Mouse (Mus musculus) MEL (cell line): ENCODE measurements around the gene Macf1.

Source experiments
- E2F4 ChIP-seq: IDR thresholded peaks from 2 replicates; pipeline ENCODE4 v1.6.1; 2011; ENCODE audit warnings: low read depth, low read length, improper control_type of control experiment, borderline replicate concordance
- EP300 ChIP-seq, 2 experiments: IDR thresholded peaks; 2 replicates each; pipeline ENCODE4 v1.6.1; 2011; ENCODE audit warnings: improper control_type of control experiment in 2 of 2, low read length in 2 of 2, low read depth in 1 of 2, mild to moderate bottlenecking in 1 of 2
- GABPA ChIP-seq: IDR thresholded peaks from 2 replicates; pipeline ENCODE4 v1.6.1; 2012; ENCODE audit warnings: low read depth, mild to moderate bottlenecking, inconsistent platforms, low read length, improper control_type of control experiment, moderate library complexity
- GATA1 ChIP-seq: IDR thresholded peaks from 2 replicates; pipeline ENCODE4 v1.6.1; 2011; ENCODE audit warnings: low read depth, low read length, improper control_type of control experiment
- MAZ ChIP-seq: IDR thresholded peaks from 2 replicates; pipeline ENCODE4 v1.6.1; 2012; ENCODE audit warnings: low read depth, mild to moderate bottlenecking, inconsistent platforms, low read length, improper control_type of control experiment
- POLR2A ChIP-seq, 2 experiments: IDR thresholded peaks; 2 replicates each; pipeline ENCODE4 v1.6.1; 2011 to 2012; ENCODE audit warnings: low read length in 2 of 2, mild to moderate bottlenecking in 2 of 2, control low read depth in 1 of 2, improper control_type of control experiment in 1 of 2, low read depth in 1 of 2, moderate library complexity in 1 of 2; ENCODE audit not compliant: control insufficient read depth in 1 of 2, insufficient read depth in 1 of 2, poor library complexity in 1 of 2
- SMC3 ChIP-seq: IDR thresholded peaks from 2 replicates; pipeline ENCODE4 v1.6.1; 2011; ENCODE audit warnings: low read depth, low read length, improper control_type of control experiment
- ZNF384 ChIP-seq: IDR thresholded peaks from 2 replicates; pipeline ENCODE4 v1.6.1; 2012; ENCODE audit warnings: low read depth, mild to moderate bottlenecking, inconsistent platforms, low read length, improper control_type of control experiment

DNA sequence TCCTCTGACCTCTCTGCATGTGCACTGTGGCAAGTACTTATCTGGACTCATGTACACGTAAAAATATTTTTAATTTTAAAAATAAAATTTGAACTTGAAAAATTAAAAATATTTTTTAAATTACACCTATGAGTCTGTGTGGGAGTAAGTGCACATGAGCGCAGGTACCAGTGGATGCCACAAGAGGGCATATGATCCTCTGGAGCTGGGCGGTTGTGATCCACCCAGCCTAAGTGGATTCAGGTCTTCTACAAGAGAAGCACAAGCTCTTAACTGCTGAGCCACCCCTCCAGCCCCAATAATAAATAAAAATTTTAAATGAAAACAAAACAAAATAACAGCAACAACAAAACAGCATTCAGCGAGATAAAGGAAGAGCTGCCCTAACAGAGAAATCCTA lies 351.0 kb downstream of the Macf1 start:
- TF ChIP-seq EP300 (IDR thresholded peaks at IDR 0.05; ENCODE audit: low read depth in 1 of 2, low read length in 2 of 2), result no peak
- TF ChIP-seq E2F4, result no peak
- peak; percentile 30; the same call in 1 of the 2 replicates for TF ChIP-seq SMC3
- no peak for TF ChIP-seq GABPA
- TF ChIP-seq POLR2A (IDR thresholded peaks at IDR 0.05; ENCODE audit: control insufficient read depth in 1 of 2, insufficient read depth in 1 of 2, low read depth in 1 of 2, low read length in 2 of 2, poor library complexity in 1 of 2), result no peak
- TF ChIP-seq MAZ, result no peak
- TF ChIP-seq GATA1, result no peak
- TF ChIP-seq ZNF384, result no peak
